Mouse (Mus musculus) liver, embryonic 14.5 days (tissue): ENCODE measurements at regions not wholly inside any gene's neighbourhood (a gene's known extent, or its start where the extent isn't known, plus 50 kb on each side); places are given as distances from the start of the nearest gene placed in this dataset.
A peak's percentile ranks its signal among the peaks of the same experiment; 100 is the strongest.

ENCODE experiments used
- ATAC-seq: fragments of 200-750 bp; cut with Nextera tagmentation; 2 replicates; pipeline ENCODE4 v1.8.0; 2017; ENCODE audit warnings: moderate number of reproducible peaks, mild to moderate bottlenecking, moderate library complexity; ENCODE audit not compliant: insufficient read depth
- DNase-seq, 3 experiments: peaks; one replicate each; pipeline ENCODE4 v3.0.0-alpha.2; 2012 to 2013; ENCODE audit warnings: low read depth in 3 of 3, low spot score in 3 of 3
- H3K27ac ChIP-seq: fragments of 300-500 bp; sonication (generic); 2 replicates; pipeline ENCODE4 v1.5.1; 2014; ENCODE audit warnings: moderate library complexity, mild to moderate bottlenecking, control low read depth, inconsistent platforms
- H3K27me3 ChIP-seq: fragments of 300-500 bp; sonication (generic); 2 replicates; pipeline ENCODE4 v1.6.1; 2014; ENCODE audit warnings: mild to moderate bottlenecking, low read length, moderate library complexity; ENCODE audit not compliant: control insufficient read depth, insufficient read depth
- H3K36me3 ChIP-seq: fragments of 300-500 bp; sonication (generic); replicated peaks from 2 replicates; pipeline ENCODE4 v1.6.1; 2014; ENCODE audit warnings: low read depth; ENCODE audit not compliant: control insufficient read depth, insufficient read depth
- H3K4me1 ChIP-seq, 2 experiments: fragments of 200-500 bp in 1 of 2; fragments of 300-500 bp in 1 of 2; sonication (generic) in 1 of 2; replicated peaks; 2 replicates each; pipeline ENCODE4 v1.6.1; 2012 to 2014; ENCODE audit warnings: antibody characterized with exemption in 1 of 2, inconsistent platforms in 1 of 2, low read length in 1 of 2; ENCODE audit not compliant: control insufficient read depth in 2 of 2, insufficient read depth in 2 of 2
- H3K4me2 ChIP-seq: fragments of 300-500 bp; sonication (generic); 2 replicates; pipeline ENCODE4 v1.6.1; 2014; ENCODE audit warnings: low read depth, mild to moderate bottlenecking, control low read depth, moderate library complexity
- H3K4me3 ChIP-seq, 2 experiments: fragments of 200-500 bp in 1 of 2; fragments of 300-500 bp in 1 of 2; sonication (generic) in 1 of 2; 2 replicates each; pipeline ENCODE4 v1.5.1; 2012 to 2014; ENCODE audit warnings: low read depth in 2 of 2, low read length in 2 of 2, mild to moderate bottlenecking in 2 of 2, control low read depth in 1 of 2, inconsistent platforms in 1 of 2, moderate library complexity in 1 of 2; ENCODE audit not compliant: insufficient read depth in 1 of 2
- H3K9ac ChIP-seq: fragments of 300-500 bp; sonication (generic); replicated peaks from 2 replicates; pipeline ENCODE4 v1.6.1; 2014; ENCODE audit warnings: mild to moderate bottlenecking, control low read depth, moderate library complexity
- H3K9me3 ChIP-seq: fragments of 300-500 bp; sonication (generic); 2 replicates; pipeline ENCODE4 v1.6.1; 2016; ENCODE audit warnings: low read length, mixed read lengths; ENCODE audit not compliant: control insufficient read depth
- CTCF ChIP-seq: IDR thresholded peaks from 2 replicates; pipeline ENCODE4 v1.5.1; 2016; ENCODE audit warnings: antibody characterized with exemption, low read depth, control low read depth
- EP300 ChIP-seq: IDR thresholded peaks from 2 replicates; pipeline ENCODE4 v1.6.1; 2016; ENCODE audit warnings: antibody characterized with exemption, low read depth
- WGBS: fragments of 180-500 bp; shearing (Covaris S2); extraction: QIAGEN DNeasy Blood & Tissue Kit; methylation state at CpG from one replicate; pipeline ENCODE4 v1.1.7; 2014; ENCODE audit not compliant: insufficient replicate concordance; 5-methylcytosine and 5-hydroxymethylcytosine counted together

DNA sequence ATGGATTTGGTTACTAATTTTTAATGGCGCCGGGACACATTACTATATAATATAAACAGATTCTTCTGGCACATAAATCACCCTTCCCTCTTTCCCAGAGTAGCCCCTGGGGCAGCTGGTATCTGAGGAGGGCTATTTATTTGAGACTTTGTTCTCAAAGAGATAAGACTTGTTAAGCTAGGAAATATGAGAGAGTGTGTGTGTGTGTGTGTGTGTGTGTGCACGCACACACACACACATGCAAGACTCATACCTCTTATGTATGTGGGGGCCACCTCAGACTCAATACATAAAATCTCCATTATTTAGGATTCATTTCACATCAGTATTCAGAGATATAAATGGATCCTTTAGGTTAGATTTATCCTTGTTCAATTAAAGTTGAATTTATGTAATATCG is 340.1 kb downstream of the Epha4 start:
- Histone ChIP-seq H3K9me3 (no peaks in the 10 kb centered on the region), H3K4me3 (no peak overlapping the region), H3K9ac (no peak overlapping the region), H3K4me2 (no peak overlapping the region), H3K27me3 (no peaks in the 10 kb centered on the region), H3K27ac (no peak overlapping the region), H3K36me3 (no peaks in the 10 kb centered on the region), H3K4me1 (no peaks in the 10 kb centered on the region; a peak in 1 of 4 replicates)
- WGBS, result 73% methylated on average over 4 of the region's 4 CpGs
- DNase-seq (no peak), ATAC-seq (no peak)
- TF ChIP-seq EP300 (no peak), CTCF (no peak)

- H3K36me3 ChIP-seq, result no peaks in the 10 kb centered on the region
- WGBS, result 44% methylated on average over 3 of the region's 3 CpGs
- TF ChIP-seq CTCF (no peak), EP300 (no peak)
- H3K27ac ChIP-seq, result no peak overlapping the region
- H3K4me1 ChIP-seq, result no peaks in the 10 kb centered on the region
- no peak overlapping the region for H3K4me2 ChIP-seq
- H3K4me3 ChIP-seq, result no peak overlapping the region
- H3K9me3 ChIP-seq, result no peaks in the 10 kb centered on the region
- ATAC-seq (no peak), DNase-seq (no peak)
- H3K9ac ChIP-seq, result no peak overlapping the region
- no peaks in the 10 kb centered on the region for H3K27me3 ChIP-seq
Measured at GRCm38 (mm10) chr1:77175214-77175613, 339.7 kb downstream of the Epha4 start.

GRCm38 (mm10) chr1:77176516-77176915 is 338.4 kb downstream of the Epha4 start:
- no peak for DNase-seq
- Histone ChIP-seq H3K4me3 (no peak overlapping the region), H3K27ac (no peak overlapping the region), H3K9me3 (no peaks in the 10 kb centered on the region), H3K9ac (no peak overlapping the region), H3K27me3 (no peaks in the 10 kb centered on the region), H3K36me3 (no peaks in the 10 kb centered on the region), H3K4me1 (no peaks in the 10 kb centered on the region), H3K4me2 (no peak overlapping the region)
- no peak for TF ChIP-seq CTCF
- TF ChIP-seq EP300, result no peak
- 63% methylated on average over 2 of the region's 2 CpGs for WGBS
- ATAC-seq, result no peak

- TF ChIP-seq EP300 (no peak), CTCF (peak; percentile 35; the same call in 1 of the 2 replicates)
- no peak overlapping the region for H3K27ac ChIP-seq
- no peak overlapping the region for H3K4me3 ChIP-seq
- no peak overlapping the region for H3K9ac ChIP-seq
- no peaks in the 10 kb centered on the region for H3K27me3 ChIP-seq
- 0 out of 4 replicates have a peak, but pooled peaks cover 0 to 2% of the 10 kb centered on the region in 2 experiments for H3K4me1 ChIP-seq
- H3K9me3 ChIP-seq, result no peaks in the 10 kb centered on the region
- DNase-seq, result no peak
- no peak for ATAC-seq
- 66% methylated on average over 2 of the region's 2 CpGs for WGBS
- no peak overlapping the region for H3K4me2 ChIP-seq
- H3K36me3 ChIP-seq, result no peaks in the 10 kb centered on the region
Measured at GRCm38 (mm10) chr1:77183965-77184364, 330.9 kb downstream of the Epha4 start.

DNA sequence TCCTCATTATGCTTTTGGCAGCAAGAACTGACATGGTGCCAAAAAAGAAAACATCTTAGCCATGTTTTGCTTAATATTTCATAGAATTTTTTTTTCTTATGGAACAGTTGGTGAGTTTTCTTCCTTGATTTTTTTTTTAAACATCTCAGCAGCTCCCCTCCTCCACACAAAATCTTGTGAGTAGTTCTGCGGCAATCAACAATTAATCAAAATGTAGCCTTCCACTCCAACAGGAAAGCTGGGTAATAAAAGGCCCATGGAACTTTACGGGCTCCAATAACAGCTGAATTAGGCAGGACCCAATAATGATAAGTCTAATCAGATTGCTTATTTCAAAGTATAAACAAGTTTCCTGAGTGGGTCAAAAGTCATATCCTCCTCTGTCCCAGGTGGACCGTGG is 324.7 kb downstream of the Epha4 start:
- TF ChIP-seq EP300, result no peak
- no peak for TF ChIP-seq CTCF
- Histone ChIP-seq H3K9me3 (no peaks in the 10 kb centered on the region), H3K27ac (no peak overlapping the region), H3K4me1 (no peaks in the 10 kb centered on the region), H3K4me2 (no peak overlapping the region), H3K36me3 (no peaks in the 10 kb centered on the region), H3K27me3 (no peaks in the 10 kb centered on the region), H3K9ac (no peak overlapping the region), H3K4me3 (no peak overlapping the region)
- WGBS, result 54% methylated on average over 3 of the region's 3 CpGs
- DNase-seq, result no peak
- ATAC-seq, result no peak
